Mouse (Mus musculus): ENCODE results near the gene Pla1a.

Pla1a gene

DNA sequence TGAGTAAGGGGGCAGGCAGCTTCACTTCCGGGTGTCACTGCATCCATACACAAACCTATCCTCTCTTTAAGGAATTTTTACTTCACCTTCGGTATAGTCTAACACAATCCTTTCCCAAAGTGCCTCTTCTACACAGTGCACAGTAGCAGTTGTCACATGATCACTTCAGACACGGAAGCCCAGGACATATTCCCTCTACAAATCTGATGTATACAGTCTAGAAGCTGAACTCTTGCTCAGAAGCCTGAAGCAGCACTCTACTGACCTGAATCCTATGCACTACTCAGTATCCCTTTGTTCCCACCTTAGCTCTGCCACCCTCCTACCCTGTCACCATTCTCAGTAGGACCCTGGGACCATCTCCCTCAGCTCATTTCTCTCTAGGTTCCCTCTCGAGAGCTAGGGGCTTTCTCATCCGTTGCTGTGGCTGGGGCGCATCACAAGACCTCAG, 47.7 kb downstream of the Pla1a start:
- no peak for DNase-seq

DNA sequence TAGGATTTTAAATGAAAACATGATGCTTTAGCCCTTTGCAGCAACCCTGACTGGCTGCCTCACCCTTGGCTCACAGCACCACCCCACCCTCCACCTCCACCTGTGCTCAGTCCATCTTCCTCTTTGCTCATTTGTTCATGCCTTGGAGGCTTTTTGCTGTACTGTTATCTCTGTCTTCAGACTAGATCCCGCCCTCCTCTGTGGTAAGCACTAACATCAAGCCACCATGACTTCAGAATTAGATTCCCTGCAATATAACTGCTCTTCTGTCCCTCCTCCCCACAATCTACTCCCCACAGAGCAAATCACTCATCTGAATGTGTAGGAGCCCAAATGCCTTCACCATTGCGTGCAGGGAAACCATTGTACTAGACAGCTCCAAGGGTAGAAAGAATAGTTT, 49.3 kb downstream of the Pla1a start:
- DNase-seq = no peak

DNA sequence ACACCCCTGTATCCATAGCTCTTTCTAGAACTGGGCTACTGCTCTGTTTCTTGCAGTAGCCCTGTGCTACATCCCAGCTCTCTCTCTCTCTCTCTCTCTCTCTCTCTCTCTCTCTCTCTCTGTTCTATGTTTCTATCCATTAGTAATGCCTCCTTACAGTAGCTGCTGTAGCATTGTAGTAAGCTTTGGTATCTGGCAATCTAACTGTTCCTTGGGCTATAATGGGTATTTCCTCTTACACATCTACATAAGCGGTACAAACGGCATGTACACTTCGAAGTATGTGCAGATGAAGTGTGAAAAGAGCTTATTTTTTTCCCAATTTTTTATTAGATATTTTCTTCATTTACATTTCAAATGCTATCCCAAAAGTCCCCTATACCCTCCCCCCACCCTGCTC, 53.0 kb downstream of the Pla1a start:
- DNase-seq = no peak

DNA sequence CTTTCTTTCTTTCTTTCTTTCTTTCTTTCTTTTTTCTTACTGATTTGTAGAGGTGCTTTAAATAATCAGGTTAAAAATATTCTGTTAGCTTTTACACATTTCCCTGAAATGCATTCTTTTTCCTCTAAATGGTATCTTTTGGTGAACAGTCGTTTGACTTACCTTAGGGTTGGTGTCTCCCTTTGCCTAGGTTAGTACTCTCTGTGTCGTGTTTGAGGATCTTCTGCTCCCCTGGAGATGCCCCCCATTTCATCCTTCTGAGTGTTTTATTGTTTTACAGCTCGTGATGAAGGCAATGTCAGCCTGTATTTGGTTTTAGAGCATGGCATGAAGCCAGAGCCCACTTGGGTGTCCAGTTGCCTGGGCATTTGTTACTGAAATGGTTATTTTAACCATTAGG, 53.5 kb downstream of the Pla1a start:
- DNase-seq = no peak

DNA sequence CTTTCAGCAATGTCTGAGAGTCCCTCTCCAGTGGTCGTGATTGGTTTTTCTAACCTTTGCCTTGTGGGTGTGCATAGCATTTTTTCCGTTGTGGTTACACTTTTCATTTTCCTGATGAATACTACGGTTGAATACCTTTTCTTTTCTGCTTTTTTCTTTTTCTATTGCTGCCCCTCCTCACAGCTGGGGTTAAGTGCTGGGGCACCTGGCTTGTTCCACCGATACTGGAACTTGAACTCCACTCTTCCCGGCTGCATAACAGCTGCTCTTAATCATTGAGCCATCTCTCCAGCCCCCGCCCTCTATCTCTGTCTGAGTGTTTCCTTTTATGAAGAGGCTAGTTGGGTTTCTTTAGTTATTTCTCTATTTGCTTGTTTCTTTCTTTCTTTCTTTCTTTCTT, 53.9 kb downstream of the Pla1a start:
- no peak for DNase-seq

DNA sequence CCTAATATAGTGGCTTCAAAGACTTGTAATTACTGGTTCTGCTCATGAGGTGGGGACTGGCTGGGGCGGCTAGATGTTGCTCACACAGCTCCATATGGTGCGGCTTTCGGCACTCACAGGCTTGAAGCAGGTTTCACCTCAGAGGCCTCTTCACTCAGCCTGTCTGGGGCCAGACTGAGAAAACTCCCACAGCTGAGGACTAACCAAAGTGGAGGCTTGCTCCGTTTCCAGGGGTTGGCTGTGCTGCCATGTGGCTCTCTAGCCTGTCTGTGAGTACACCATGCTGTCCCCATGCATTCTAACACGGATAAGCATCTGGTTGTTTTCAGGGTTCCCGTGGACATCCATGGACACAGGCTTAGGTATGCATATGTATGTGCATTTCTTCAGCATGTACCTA, 54.4 kb downstream of the Pla1a start:
- no peak for DNase-seq

DNA sequence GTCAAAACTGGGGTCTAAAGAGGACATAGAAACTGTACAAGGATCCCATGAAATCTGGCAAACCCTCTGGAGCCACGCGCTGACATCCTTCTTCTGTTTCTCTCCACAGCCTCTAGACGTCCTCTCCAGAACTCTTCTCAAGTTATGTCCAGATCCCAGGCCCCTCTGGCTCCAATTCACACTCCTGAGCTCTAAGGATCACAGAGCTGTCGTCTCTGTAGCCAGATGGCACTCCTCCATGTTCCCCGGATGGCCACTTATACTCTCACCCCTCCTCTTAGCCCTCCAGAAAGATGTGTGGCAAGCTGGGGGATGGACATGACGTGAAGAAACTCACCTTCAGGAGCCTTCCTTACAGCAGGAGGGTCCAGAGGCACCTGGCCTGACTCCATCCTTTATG, 55.4 kb downstream of the Pla1a start:
- no peak for DNase-seq

DNA sequence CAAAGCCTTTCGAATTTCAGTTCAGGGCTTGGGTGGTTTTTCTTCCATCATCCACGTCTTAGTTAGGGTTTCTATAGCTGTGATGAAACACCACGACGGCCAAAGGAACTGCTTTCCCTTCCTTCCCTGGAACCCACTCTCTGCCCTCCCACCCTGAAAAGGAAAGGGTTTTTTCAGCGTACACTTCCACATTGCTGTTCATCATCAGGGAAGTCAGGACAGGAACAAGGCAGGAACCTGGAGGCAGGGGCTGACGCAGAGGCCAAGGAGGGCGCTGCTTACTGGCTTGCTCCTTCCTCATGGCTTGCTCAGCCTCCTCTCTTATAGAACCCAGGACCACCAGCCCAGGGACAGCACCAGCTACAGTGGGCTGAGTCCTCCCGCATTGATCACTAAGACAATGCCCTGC, 56.1 kb downstream of the Pla1a start:
- no peak for DNase-seq

DNA sequence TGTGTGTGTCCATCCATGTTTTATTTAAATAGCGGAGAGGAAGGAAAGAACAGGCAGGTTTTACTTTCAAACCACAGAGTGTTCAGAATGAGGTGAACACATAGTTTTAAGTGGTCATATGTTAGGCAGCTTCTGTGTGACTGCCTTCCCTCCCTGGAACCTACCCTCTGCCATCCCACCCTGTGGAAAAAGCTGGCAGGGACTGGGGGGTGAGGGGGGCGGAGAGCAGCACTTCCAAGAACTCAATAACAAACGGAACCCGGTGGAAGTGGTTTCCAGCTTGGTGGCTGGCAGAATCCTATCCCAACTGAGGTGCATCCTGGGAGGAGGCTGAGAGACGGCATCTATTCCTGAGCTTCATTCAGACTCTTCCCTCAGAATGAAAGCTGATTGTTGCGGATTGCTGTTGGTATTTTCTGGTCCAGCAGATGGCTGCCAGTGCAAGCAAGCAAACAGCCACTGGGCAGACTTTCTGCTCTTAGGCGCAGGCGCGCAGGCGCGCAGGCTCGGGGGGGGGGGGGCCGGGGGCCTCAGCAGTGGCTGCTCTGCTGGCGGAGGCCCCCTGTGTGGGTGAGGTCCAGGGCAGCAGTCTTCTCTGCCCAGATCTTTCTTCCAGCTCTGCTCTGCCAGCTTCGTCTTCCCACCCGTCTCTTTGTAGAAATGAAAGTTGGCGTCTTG, 56.6 kb downstream of the Pla1a start:
- DNase-seq = peak; percentile 72

DNA sequence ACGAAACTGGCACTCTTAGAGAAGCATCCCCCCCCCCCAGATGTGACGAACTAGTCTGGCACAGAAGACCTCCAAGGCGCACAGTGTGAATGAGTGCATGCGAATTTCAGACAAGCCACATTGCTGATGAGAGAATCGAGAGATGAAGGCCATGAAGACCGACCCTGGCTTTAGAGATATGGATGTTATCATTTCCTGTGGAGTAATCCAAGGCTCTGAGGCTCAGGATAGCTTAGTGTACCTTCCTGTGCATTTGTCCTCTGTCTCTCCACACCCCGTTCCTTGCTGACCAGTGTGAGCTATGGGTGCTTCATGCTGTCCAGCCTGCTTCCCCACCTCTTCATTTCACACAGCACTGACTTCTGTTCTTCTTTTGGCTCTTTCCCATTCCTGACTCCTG, 57.8 kb downstream of the Pla1a start:
- no peak for DNase-seq

DNA sequence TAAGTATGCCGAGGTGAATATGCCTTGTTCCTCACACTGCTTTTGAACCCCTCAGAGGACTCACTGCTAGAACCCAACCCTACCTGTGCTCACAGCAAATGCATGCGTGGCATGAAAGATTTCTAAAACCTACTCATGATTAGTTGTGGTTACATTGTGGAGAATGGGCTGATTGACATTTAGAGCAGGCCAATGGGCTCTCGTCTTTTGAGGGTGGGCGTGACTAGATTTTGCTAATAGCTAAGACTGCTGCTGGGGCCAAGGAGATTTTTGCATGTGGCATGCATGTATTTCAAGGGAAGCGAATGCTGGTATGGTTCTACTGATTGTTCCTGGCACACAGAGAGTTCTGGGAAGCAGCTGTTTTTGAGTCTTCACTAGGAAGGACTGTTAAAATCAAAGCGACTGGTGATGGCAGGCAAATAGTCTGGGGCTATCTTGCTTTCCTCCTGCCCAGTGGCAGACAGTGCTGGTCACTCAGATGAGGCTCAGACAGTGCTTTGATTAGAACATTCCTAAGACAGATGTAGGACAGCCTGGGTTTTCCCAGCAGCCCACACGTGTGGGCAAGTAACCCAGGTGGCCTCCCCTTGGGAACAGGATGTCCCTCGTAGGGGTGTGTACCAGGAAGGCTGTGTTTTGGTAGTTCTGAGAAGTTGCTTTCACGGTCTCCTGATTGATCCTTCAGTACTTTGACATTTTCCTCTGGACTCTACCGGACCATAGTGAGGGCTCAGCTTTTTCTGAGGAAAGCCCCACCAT, 58.4 kb downstream of the Pla1a start:
- DNase-seq = no peak

DNA sequence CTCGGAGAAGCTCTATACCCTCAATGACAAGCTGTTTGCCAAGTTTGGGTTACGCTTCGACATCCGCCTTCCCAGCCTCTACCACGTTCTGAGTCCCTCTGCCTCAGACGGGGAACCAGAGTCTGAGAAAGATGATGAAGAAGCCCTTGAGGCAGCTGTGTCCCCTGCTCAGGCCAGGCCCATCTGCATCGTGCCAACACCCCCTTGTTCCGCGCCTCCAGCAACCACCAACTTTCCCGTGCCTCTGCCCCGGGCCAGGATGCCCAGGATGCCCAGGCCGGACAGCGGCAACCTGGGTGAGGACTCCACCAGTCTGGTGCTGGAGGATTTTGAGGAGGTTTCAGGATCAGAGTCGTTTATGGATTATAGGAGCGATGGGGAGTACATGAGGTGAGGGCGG, 59.0 kb downstream of the Pla1a start:
- DNase-seq = no peak

DNA sequence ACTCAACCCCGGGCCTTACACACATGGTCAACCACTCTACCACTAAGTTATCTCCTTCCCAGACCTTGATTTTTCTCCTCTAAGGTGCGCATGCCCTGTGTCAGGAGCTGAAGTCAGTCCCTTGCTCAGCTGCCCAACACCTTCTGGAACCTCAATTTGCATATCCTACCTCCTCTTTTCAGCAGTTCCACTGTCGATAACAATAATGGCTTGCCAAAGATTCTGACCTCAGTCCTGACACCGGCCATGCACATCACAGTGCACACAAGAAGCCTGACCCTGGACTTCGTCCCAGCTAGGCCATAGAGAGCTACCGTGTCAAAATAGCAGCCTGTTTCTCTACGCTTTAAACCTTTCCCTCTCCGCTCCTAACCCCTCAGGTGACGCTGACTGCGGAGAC, 59.5 kb downstream of the Pla1a start:
- no peak for DNase-seq

DNA sequence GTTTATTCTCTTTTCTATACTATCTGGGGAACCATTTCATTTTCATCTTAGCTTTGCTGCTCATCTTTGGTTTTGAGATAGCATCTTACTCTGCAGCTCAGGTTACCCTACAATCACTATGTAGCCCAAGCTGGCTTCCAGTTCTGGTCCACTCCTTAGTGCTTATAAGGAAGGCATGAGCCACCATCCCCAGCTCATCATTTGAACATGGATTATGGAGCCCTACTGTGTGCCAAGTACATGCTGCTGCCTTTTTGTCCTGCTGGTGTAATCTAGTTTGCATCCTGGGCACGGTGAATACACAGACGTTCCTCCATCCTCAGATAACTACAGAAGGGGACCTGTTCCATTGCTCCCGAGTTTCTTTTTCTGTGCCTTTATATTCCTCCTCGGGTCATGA, 60.1 kb downstream of the Pla1a start:
- no peak for DNase-seq

DNA sequence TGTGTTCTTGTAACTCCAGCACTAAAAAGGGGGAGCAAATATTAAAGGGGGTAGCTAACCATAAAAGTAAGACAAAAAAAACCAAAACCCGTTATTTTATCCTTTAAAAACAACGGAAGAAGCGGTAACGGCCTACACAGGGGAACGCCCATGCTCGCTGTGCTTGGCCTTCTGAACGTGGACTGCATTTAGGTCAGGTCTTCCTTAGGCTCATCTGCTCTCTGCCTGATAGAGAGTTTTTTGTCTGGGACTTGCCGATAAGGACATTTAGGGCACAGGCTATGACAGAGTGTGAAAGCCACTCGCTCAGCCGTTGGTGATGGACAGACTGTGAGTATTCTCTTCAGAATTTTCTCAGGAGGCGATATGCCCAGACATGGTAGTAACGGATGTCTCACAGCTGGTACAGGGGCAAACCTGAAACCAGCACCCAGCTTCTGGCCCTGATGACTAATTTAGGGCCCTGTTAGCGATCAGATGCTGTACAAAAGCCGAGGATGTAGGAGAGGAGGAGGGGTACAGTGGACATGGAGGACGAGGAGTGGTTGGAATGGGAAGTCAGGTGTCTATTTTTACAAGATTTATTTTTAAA, 61.1 kb downstream of the Pla1a start:
- DNase-seq = no peak

DNA sequence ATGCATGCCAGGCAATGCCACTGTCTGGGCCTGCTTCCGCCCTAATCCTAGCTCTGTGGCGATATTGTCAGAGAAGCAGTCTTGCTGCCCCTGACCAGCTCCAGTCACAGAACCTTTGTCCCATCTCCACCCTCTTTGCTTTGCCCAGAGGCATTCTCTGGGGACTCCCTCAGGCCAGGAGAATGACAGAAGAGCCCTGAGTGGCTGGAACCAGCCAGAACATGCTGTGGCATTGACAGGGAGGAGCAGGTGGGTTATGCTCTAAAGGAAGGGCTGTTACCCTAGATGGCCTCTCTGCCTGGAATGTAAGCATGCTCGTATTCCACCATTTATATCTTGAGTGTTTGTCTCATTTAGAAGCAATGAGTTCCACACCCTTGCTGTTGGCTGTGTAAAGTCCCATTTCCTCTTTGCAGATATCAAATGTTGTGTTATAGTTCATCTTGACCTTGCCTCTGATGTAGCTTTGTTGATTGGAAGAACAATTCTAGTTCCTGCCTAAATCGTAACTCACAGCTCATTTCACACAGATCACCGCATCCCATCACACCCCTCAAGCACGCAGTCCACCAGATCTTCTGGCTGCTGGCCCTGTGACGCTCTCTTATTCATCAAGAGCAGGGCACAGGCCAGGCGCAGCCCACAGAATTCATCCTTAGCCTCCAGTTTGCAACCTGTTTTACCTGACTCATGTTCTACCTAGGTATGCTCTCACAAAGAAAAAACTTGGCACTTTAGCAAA, 62.1 kb downstream of the Pla1a start:
- DNase-seq = no peak

DNA sequence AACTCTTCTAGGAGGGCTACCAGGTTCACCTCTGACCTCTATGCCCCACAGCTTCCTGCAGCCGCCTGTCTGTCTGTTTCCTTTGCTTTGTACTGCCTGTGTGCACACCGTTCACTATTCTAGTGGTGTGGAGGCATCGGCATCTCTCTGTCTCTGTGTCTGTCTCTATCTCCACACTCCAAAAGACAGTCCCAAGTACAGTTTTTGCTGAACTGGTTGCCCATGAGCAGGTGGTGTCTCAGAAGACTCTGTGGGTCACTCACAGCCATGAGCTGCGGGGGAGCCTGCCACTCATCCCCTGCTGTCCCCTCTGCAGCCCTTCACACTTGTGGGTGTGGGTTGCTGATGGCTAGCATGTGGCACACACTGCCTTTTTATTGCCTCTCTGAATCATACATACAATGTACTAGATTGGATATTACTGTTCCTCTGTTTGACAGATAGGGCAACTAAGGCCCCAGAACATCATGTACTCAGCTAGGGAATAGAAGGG, 62.9 kb downstream of the Pla1a start:
- DNase-seq = no peak

DNA sequence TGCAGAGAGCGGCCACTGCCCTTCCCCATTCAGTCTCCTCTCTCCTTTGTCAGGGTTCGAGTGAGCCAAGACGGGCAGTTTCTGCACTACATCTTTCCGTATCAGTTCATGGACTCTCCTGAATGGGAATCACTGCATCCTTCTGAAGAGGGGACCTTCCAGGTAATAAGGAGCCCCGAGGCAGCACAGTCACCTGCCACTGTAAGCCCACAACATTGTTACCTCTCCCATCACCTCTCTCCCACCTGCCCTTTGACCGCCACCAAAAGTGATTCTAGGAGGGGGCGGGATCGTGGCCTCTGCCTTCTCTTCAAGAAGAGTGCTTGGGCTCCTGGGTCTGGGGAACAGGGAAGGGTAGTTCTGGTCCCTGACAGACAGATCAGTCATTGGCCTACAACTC, 63.5 kb downstream of the Pla1a start:
- no peak for DNase-seq

DNA sequence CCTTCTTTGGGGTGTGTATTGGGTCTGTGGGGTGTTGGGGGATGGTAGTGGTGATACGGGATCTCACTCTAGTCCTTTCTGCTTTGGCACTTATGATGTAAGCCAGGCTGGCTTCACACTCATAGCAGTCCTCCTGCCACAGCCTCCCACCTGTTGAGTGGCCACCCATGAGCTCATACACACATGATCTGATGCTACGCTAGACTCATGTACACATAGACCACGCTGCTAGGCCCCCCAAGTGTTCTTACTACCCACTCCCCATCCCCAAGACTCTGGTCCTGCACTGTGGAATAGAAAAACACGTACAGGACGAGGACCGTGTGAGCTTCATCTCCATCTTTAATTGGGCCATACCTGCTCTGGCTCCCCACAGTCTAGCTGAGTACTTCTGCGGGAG, 63.9 kb downstream of the Pla1a start:
- no peak for DNase-seq

DNA sequence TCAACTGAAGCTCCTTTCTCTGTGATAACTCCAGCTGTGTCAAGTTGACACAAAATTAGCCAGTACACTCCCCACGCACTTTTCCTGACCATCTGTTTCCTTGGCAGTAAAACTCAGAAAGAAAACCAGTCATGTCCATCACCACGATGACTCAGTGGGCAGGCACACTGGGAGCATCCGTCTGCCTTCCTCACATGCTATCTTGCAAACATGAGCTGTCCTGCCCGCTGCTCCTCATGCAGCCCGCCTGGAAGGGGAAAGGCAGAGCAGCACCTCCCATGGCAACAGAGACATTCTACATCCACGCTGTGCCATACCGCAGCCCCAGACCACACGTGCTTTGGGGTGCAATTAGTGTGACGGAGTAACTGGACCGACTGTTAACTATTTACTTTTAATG, 64.6 kb downstream of the Pla1a start:
- peak; percentile 47 for DNase-seq

DNA sequence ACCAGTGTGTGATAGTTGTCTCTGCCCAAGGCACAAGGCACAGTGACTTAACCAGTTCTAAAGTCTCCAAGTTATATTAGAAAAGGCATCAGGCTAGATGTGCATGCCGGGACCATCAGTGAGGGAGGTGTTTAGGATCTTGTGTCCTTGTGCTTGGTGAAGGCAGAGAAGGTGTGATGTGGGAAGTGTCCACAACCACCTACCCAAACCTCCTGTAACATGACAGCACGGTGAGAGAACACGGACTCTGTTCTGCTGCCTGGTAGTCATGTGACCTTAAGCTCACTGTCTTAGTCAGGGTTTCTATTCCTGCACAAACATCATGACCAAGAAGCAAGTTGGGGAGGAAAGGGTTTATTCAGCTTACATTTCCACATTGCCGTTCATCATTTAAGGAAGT, 66.7 kb downstream of the Pla1a start:
- no peak for DNase-seq

DNA sequence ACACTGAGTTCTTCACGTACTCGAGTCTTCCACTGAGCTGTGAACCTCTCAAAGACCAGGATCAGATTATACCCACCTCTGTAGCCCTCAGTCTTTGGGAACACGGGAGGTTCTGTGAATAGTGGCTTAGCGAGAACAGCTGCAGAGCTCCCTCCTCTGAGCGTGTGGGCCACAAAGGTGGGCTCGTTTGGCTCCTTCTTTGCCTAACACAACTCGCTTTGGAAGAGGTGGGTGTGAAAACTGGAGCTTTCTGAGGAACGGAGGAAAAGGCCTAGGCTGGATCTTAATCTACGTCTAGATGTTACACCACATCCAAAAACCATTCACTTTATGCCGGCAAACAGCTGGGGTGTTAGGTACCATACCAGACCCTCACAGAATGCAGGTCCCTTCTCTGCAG, 67.6 kb downstream of the Pla1a start:
- no peak for DNase-seq

DNA sequence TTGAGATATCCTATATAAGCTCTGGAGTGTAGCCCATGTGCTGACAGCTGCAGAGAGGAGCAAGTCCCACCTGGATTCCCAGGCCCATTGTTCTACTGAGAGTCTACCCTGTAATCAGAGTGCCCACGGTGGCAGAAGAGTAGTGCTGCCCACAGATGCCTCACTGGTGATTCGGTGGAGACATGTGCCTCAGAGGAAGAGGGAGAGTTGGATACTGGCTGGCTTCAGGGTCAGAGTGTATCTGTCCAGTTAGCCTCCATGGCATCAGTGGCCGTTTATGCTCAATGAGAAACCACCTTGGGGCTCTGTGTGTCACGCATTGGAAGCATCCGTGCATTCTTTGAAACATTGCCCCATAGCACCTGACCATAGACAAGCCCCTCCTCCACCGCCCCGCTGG, 69.3 kb downstream of the Pla1a start:
- no peak for DNase-seq

DNA sequence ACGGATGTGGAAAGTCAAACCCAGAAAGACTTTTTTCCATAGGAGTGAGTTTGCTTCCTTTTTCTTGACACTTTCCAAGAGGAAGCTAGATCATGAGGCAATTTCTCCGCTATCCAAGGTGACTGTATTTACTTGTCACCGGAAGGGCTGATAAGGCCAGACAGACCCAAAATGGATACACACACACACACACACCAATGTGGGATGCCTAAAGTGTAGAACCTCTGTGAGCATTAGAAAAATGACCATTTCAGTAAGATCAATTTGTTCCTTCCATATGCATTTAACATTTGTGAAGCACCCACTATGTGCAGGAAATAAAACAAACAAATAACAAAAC, 69.7 kb downstream of the Pla1a start:
- no peak for DNase-seq
